Comparison of ENCODE assay signal across 8 mouse cellular contexts in genomic region chr15:98093121-98094011, GRCm38 (mm10). TPM values are rescaled to one million over a fixed set of nuclear protein-coding genes. Genes with fewer than 3 reads are reported as not detected.
A peak's percentile ranks its signal among the peaks of the same experiment; 100 is the strongest.
DNase-seq lines count a peak whose midpoint lies in the region; ATAC-seq and TF ChIP-seq lines count a peak whose summit lies in the region.

Gene Senp1 (minus strand): TSS chr15:98093744.

- H3K4me3 ChIP-seq in cortical plate, adult 2 months (ENCODE audit: insufficient read depth, low read length): peak within 1 kb of the TSS; percentile 57

- ATAC-seq in activated CD4-positive, CD25-positive, alpha-beta regulatory T cell, adult 4 months: peak; percentile 75
- ATAC-seq in inflammation-experienced regulatory T-cells, adult 6 months: peak; percentile 68
- ATAC-seq in megakaryocyte-erythroid progenitor cell, adult 5-6 weeks (replicated peaks; ENCODE audit: low FRiP score, low TSS enrichment, poor library complexity, severe bottlenecking): peak; percentile 88

- intact Hi-C loops in left cerebral cortex, postnatal 10 days (cut with DNase I): loop anchor here (5.0 kb wide), 2 partner anchors 54 to 79 kb away; no protein-coding TSS in a partner anchor

- no peak for TF ChIP-seq CTCF in cortical plate, adult 2 months (IDR thresholded peaks at IDR 0.05; ENCODE audit: extremely low read depth, insufficient read depth, low read length)

- no peaks in the 10 kb centered on the region for H3K4me1 ChIP-seq in cortical plate, adult 2 months (ENCODE audit: control insufficient read depth, insufficient read depth, low read length)

- DNase-seq in gastrocnemius, postnatal 10 days: peak; percentile 88
- DNase-seq in left cerebral cortex, postnatal 10 days (ENCODE audit: extremely low spot score in 1 of 2, low spot score in 2 of 2): peak; percentile 84 to 94
- peak; percentile 91 for DNase-seq in right cerebral cortex, postnatal 25 days
- DNase-seq in urinary bladder, postnatal 4 days (ENCODE audit: low spot score in 2 of 2): peak; percentile 86 to 88

- H3K27ac ChIP-seq in cortical plate, adult 2 months (ENCODE audit: insufficient read depth, low read length): peak within 1 kb of the TSS; percentile 84

- TF ChIP-seq POLR2A in cortical plate, adult 2 months (IDR thresholded peaks at IDR 0.05; ENCODE audit: extremely low read depth, insufficient read depth, low read length): peak; percentile 66

RNA-seq across cellular contexts. Expression of gene Senp1, which starts in this region (rescaled TPM):
- 10 to 100 TPM; 27.5 to 31.6 TPM for polyA plus RNA-seq in activated CD4-positive, CD25-positive, alpha-beta regulatory T cell, adult 4 months (2017; shearing (Covaris generic))
- 10.3 and 10.6 TPM in 2 replicates for polyA plus RNA-seq in cortical plate, adult 2 months (2012; rRNA removed)
- total RNA-seq in gastrocnemius, postnatal 10 days (2021): 10 to 100 TPM in 1 of 2 experiments, 1 to 10 TPM in 1; 9.6 to 13.3 TPM
- polyA plus RNA-seq in inflammation-experienced regulatory T-cells, adult 6 months (2017; shearing (Covaris generic)): 10 to 100 TPM; 29.3 to 35.6 (median 35.0) TPM
- total RNA-seq in left cerebral cortex, postnatal 10 days (2021): 10 to 100 TPM; 13.6 to 14.1 TPM
- 45.5 and 46.0 TPM in 2 replicates for total RNA-seq in megakaryocyte-erythroid progenitor cell, adult 5-6 weeks (2014; fragmentation: Nextera tagmentation)
- total RNA-seq in megakaryocyte-erythroid progenitor cell, adult 5-6 weeks (2017): 35.2 and 39.0 TPM in 2 replicates

Comparison
In these comparisons a context has a peak if more than half of its experiments do, and no peak if none do; other contexts are left out.
1. Peak in every context shown above with its lines: DNase-seq, ATAC-seq, H3K4me3 ChIP-seq and H3K27ac ChIP-seq.